Mouse (Mus musculus): Measurements from ENCODE around the gene Nat8l.

DNA sequence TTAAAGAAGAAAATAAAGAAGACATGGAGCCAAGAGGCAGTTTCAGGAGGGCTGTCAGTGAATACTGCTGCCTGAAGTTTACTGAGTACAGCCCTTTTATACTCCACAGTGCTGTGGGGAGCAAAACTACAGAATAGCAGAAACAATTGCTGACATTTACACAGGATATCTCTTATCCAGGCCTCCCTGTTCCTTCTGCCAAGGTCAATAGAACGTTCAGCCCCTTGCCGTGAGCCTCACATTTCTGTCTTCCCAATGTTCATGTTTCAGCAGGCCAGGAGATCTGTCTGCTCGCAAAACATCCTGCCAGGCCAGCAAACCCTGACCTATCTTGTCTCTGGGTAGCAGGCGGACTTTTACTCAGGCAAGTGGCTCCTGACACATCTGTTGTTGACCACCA lies 36.4 kb upstream of the Nat8l start:
- no peak for TF ChIP-seq CTCF (IDR thresholded peaks at IDR 0.05; ENCODE audit: extremely low read depth, insufficient read length, insufficient replicate concordance, low read depth, low read length)
- TF ChIP-seq POLR2A (IDR thresholded peaks at IDR 0.05; ENCODE audit: low read depth, low read length), result no peak
